Mouse (Mus musculus) v-Abl transformed pro-B cells (cell line): ENCODE results near the gene Fbxo2.

ENCODE experiments used
- in situ Hi-C, 2 experiments: fragments of 400-800 bp; cut with MboI; formaldehyde crosslinking; loops; one replicate each; pipeline ENCODE4 v1.15.1; 2025; ENCODE audit not compliant: unreplicated experiment in 2 of 2

The Fbxo2 gene

GRCm38 (mm10) chr4:148160436-148161390 is at the start of gene Fbxo2, which contains the start of gene Fbxo44:
Fbxo2 (plus strand) TSS chr4:148160621.
Fbxo44 (minus strand) TSS chr4:148160482.
- in situ Hi-C loops: loop anchor here in 1 of 2 experiments (5.0 kb wide), 1 partner anchor 198 kb away; no protein-coding TSS in a partner anchor

- in situ Hi-C loops: loop anchor here (5.0 to 10.0 kb wide), 4 partner anchors 55 to 490 kb away; partner anchors contain the start of gene Masp2 (in 1 of the 2)
Measured at GRCm38 (mm10) chr4:148112519-148112918, 47.9 kb upstream of the Fbxo2 start.

GRCm38 (mm10) chr4:148114758-148115391 is 45.5 kb upstream of the Fbxo2 start:
- in situ Hi-C loops: loop anchor here (5.0 to 10.0 kb wide), 6 partner anchors 37 to 492 kb away; partner anchors contain the start of genes Fbxo6 (in 1 of the 2) and Masp2 (in 1 of the 2)

- in situ Hi-C loops: loop anchor here in 1 of 2 experiments (5.0 to 10.0 kb wide), 3 partner anchors 37 to 492 kb away; partner anchors contain the start of gene Fbxo6
Measured at GRCm38 (mm10) chr4:148115467-148115866, 45.0 kb upstream of the Fbxo2 start.

- in situ Hi-C loops: loop anchor here in 1 of 2 experiments (5.0 to 10.0 kb wide), 3 partner anchors 36 to 491 kb away; partner anchors contain the start of gene Fbxo6
Measured at GRCm38 (mm10) chr4:148116657-148117056, 43.8 kb upstream of the Fbxo2 start.

- in situ Hi-C loops: loop anchor here in 1 of 2 experiments (5.0 to 10.0 kb wide), 3 partner anchors 35 to 490 kb away; partner anchors contain the start of gene Fbxo6
Measured at GRCm38 (mm10) chr4:148117392-148117791, 43.0 kb upstream of the Fbxo2 start.

GRCm38 (mm10) chr4:148119578-148119977 is 40.8 kb upstream of the Fbxo2 start:
- in situ Hi-C loops: loop anchor here in 1 of 2 experiments (5.0 to 10.0 kb wide), 3 partner anchors 33 to 488 kb away; partner anchors contain the start of gene Fbxo6

GRCm38 (mm10) chr4:148120555-148120954 is 39.9 kb upstream of the Fbxo2 start:
- in situ Hi-C loops: no loop called here

- in situ Hi-C loops: no loop called here
Measured at GRCm38 (mm10) chr4:148121362-148121761, 39.1 kb upstream of the Fbxo2 start.

- in situ Hi-C loops: no loop called here
Measured at GRCm38 (mm10) chr4:148121982-148122693, 38.3 kb upstream of the Fbxo2 start.

- in situ Hi-C loops: no loop called here
Measured at GRCm38 (mm10) chr4:148122694-148123066, 37.7 kb upstream of the Fbxo2 start.

GRCm38 (mm10) chr4:148128241-148128640 is 32.2 kb upstream of the Fbxo2 start:
- in situ Hi-C loops: no loop called here

- in situ Hi-C loops: no loop called here
Measured at GRCm38 (mm10) chr4:148128672-148129071, 31.7 kb upstream of the Fbxo2 start.

GRCm38 (mm10) chr4:148130133-148130532 is 30.3 kb upstream of the Fbxo2 start, which contains the start of gene Mad2l2:
Mad2l2 (plus strand) TSS chr4:148130384.
- in situ Hi-C loops: no loop called here

- in situ Hi-C loops: no loop called here
Measured at GRCm38 (mm10) chr4:148130561-148131413, 29.6 kb upstream of the Fbxo2 start, which contains the start of gene Draxin. Draxin (minus strand) TSS chr4:148130698.

GRCm38 (mm10) chr4:148131497-148132081 is 28.8 kb upstream of the Fbxo2 start:
- in situ Hi-C loops: no loop called here

- in situ Hi-C loops: no loop called here
Measured at GRCm38 (mm10) chr4:148134988-148135387, 25.4 kb upstream of the Fbxo2 start.

GRCm38 (mm10) chr4:148137503-148137902 is 22.9 kb upstream of the Fbxo2 start:
- in situ Hi-C loops: no loop called here

GRCm38 (mm10) chr4:148139767-148140097 is 20.7 kb upstream of the Fbxo2 start:
- in situ Hi-C loops: no loop called here
